Mouse (Mus musculus): ENCODE measurements at regions not wholly inside any gene's neighbourhood (a gene's known extent, or its start where the extent isn't known, plus 50 kb on each side); places are given as distances from the start of the nearest gene placed in this dataset.

GRCm38 (mm10) chr3:120747678-120748077 lies 423.8 kb downstream of the Rwdd3 start:
- DNase-seq (ENCODE audit: low spot score), result peak; percentile 4

- no peak for DNase-seq (ENCODE audit: low spot score)
Observed at GRCm38 (mm10) chr3:120733332-120733731, 438.2 kb downstream of the Rwdd3 start.

- no peak for DNase-seq (ENCODE audit: low spot score)
Observed at GRCm38 (mm10) chr3:120732391-120732790, 439.1 kb downstream of the Rwdd3 start.

- DNase-seq (ENCODE audit: low spot score), result no peak
Observed at GRCm38 (mm10) chr3:120731287-120731686, 440.2 kb downstream of the Rwdd3 start.

GRCm38 (mm10) chr3:120730225-120730624 lies 441.3 kb downstream of the Rwdd3 start:
- no peak for DNase-seq (ENCODE audit: low spot score)

- no peak for DNase-seq (ENCODE audit: low spot score)
Observed at GRCm38 (mm10) chr3:120729671-120730070, 441.8 kb downstream of the Rwdd3 start.

GRCm38 (mm10) chr3:120685227-120685626 lies 486.3 kb downstream of the Rwdd3 start:
- DNase-seq (ENCODE audit: low spot score), result no peak

- DNase-seq (ENCODE audit: low spot score), result no peak
Observed at GRCm38 (mm10) chr3:120675906-120676305, 495.6 kb downstream of the Rwdd3 start.

GRCm38 (mm10) chr3:120668654-120669053 lies 502.8 kb downstream of the Rwdd3 start:
- no peak for DNase-seq (ENCODE audit: low spot score)

- DNase-seq (ENCODE audit: low spot score), result no peak
Observed at GRCm38 (mm10) chr3:120662521-120662920, 509.0 kb downstream of the Rwdd3 start.

GRCm38 (mm10) chr3:120660776-120661175 lies 510.7 kb downstream of the Rwdd3 start:
- DNase-seq (ENCODE audit: low spot score), result no peak

GRCm38 (mm10) chr3:120649047-120649868 lies 522.2 kb downstream of the Rwdd3 start:
- DNase-seq (ENCODE audit: low spot score), result no peak

- no peak for DNase-seq (ENCODE audit: low spot score)
Observed at GRCm38 (mm10) chr3:120648391-120648790, 523.1 kb downstream of the Rwdd3 start.

- no peak for DNase-seq (ENCODE audit: low spot score)
Observed at GRCm38 (mm10) chr3:120636669-120637305, 534.7 kb downstream of the Rwdd3 start.

GRCm38 (mm10) chr3:120618358-120618757 lies 553.1 kb downstream of the Rwdd3 start:
- no peak for DNase-seq (ENCODE audit: low spot score)

- DNase-seq (ENCODE audit: low spot score), result no peak
Observed at GRCm38 (mm10) chr3:120594226-120594625, 577.3 kb downstream of the Rwdd3 start.

GRCm38 (mm10) chr3:120591183-120591582 lies 580.3 kb downstream of the Rwdd3 start:
- DNase-seq (ENCODE audit: low spot score), result no peak

- no peak for DNase-seq (ENCODE audit: low spot score)
Observed at GRCm38 (mm10) chr3:120570806-120571425, 600.6 kb downstream of the Rwdd3 start.

GRCm38 (mm10) chr3:120541556-120542476 lies 629.7 kb downstream of the Rwdd3 start:
- no peak for DNase-seq (ENCODE audit: low spot score)

GRCm38 (mm10) chr3:120533901-120534300 lies 637.6 kb downstream of the Rwdd3 start:
- no peak for DNase-seq (ENCODE audit: low spot score)

- DNase-seq (ENCODE audit: low spot score), result peak; percentile 16
Observed at GRCm38 (mm10) chr3:120531880-120532580, 639.5 kb downstream of the Rwdd3 start.

Data from ovary, postnatal 36 days (tissue).